Mouse (Mus musculus) midbrain, embryonic 15.5 days (tissue): Measurements from ENCODE around the gene Rab24. TPM values are rescaled to one million over a fixed set of nuclear protein-coding genes. Genes with fewer than 3 reads are reported as not detected.
A peak's percentile ranks its signal among the peaks of the same experiment; 100 is the strongest.

Source experiments
- ATAC-seq: fragments of 200-750 bp; cut with Nextera tagmentation; replicated peaks from 2 replicates; pipeline ENCODE4 v1.8.0; 2017; ENCODE audit warnings: moderate TSS enrichment
- H3K27ac ChIP-seq: fragments of 300-500 bp; sonication (generic); 2 replicates; pipeline ENCODE4 v1.5.1; 2015; ENCODE audit warnings: mild to moderate bottlenecking, inconsistent platforms
- H3K27me3 ChIP-seq: fragments of 300-500 bp; sonication (generic); replicated peaks from 2 replicates; pipeline ENCODE4 v1.6.1; 2015; ENCODE audit warnings: inconsistent platforms
- H3K36me3 ChIP-seq: fragments of 300-500 bp; sonication (generic); replicated peaks from 2 replicates; pipeline ENCODE4 v1.6.1; 2015; ENCODE audit warnings: inconsistent platforms
- H3K4me1 ChIP-seq: fragments of 300-500 bp; sonication (generic); 2 replicates; pipeline ENCODE4 v1.6.1; 2015; ENCODE audit warnings: inconsistent platforms
- H3K4me2 ChIP-seq: fragments of 300-500 bp; sonication (generic); 2 replicates; pipeline ENCODE4 v1.6.1; 2015; ENCODE audit warnings: inconsistent platforms, mild to moderate bottlenecking, moderate library complexity
- H3K4me3 ChIP-seq: fragments of 300-500 bp; sonication (generic); 2 replicates; pipeline ENCODE4 v1.5.1; 2015; ENCODE audit warnings: mild to moderate bottlenecking, inconsistent platforms
- H3K9ac ChIP-seq: fragments of 300-500 bp; sonication (generic); 2 replicates; pipeline ENCODE4 v1.6.1; 2015; ENCODE audit warnings: mild to moderate bottlenecking, inconsistent platforms
- H3K9me3 ChIP-seq: fragments of 300-500 bp; sonication (generic); 2 replicates; pipeline ENCODE4 v1.6.1; 2016; ENCODE audit warnings: inconsistent platforms
- WGBS: fragments of 180-500 bp; shearing (Covaris S2); methylation state at CpG from one replicate; pipeline ENCODE4 v1.1.7; 2015; ENCODE audit warnings: mixed read lengths; 5-methylcytosine and 5-hydroxymethylcytosine counted together
- polyA plus RNA-seq: library from polyadenylated mRNA; unstranded; fragments of >200 nt; fragmentation: Nextera tagmentation; extraction: Ambion mirVana; gene quantifications from 2 replicates; pipeline ENCODE4 v1.2.1, GENCODE M21; 2015

The Rab24 gene
- polyA plus RNA-seq, 1 experiment from 2014 or later: 105 TPM

- no peaks in the 10 kb centered on the region for H3K9me3 ChIP-seq
- H3K4me3 ChIP-seq: no peak overlapping the region
- no peaks in the 10 kb centered on the region for H3K27me3 ChIP-seq
- H3K4me1 ChIP-seq: no peaks in the 10 kb centered on the region
- no peak overlapping the region for H3K9ac ChIP-seq
- ATAC-seq: no peak
- no peak overlapping the region for H3K4me2 ChIP-seq
- WGBS: 60% methylated on average over 12 of the region's 12 CpGs
- no peak overlapping the region for H3K27ac ChIP-seq
- no peaks in the 10 kb centered on the region for H3K36me3 ChIP-seq
These were observed 16.6 kb upstream of the Rab24 start for GRCm38 (mm10) chr13:55338131-55339054.

- WGBS: 66% methylated on average over 10 of the region's 10 CpGs
- no peaks in the 10 kb centered on the region for H3K9me3 ChIP-seq
- H3K4me1 ChIP-seq: no peaks in the 10 kb centered on the region
- no peak for ATAC-seq
- H3K4me2 ChIP-seq: no peak overlapping the region
- H3K36me3 ChIP-seq: no peaks in the 10 kb centered on the region
- H3K9ac ChIP-seq: no peak overlapping the region
- no peaks in the 10 kb centered on the region for H3K27me3 ChIP-seq
- H3K27ac ChIP-seq: no peak overlapping the region
- H3K4me3 ChIP-seq: no peak overlapping the region
These were observed 15.7 kb upstream of the Rab24 start for GRCm38 (mm10) chr13:55337341-55337975.

- Histone ChIP-seq H3K27ac (no peak overlapping the region), H3K4me1 (peaks cover 4% of the 10 kb centered on the region; the same call in 1 of the 2 replicates), H3K9ac (no peak overlapping the region), H3K27me3 (no peaks in the 10 kb centered on the region), H3K4me3 (no peak overlapping the region), H3K4me2 (no peak overlapping the region), H3K9me3 (no peaks in the 10 kb centered on the region), H3K36me3 (no peaks in the 10 kb centered on the region)
- WGBS: 83% methylated on average over 4 of the region's 4 CpGs
- ATAC-seq: no peak
These were observed 14.0 kb upstream of the Rab24 start for GRCm38 (mm10) chr13:55335701-55336100.

GRCm38 (mm10) chr13:55332331-55332730 lies 10.6 kb upstream of the Rab24 start:
- Histone ChIP-seq H3K9me3 (no peaks in the 10 kb centered on the region), H3K27ac (no peak overlapping the region), H3K4me3 (no peak overlapping the region), H3K36me3 (no peaks in the 10 kb centered on the region), H3K9ac (no peak overlapping the region), H3K27me3 (no peaks in the 10 kb centered on the region), H3K4me1 (peaks cover 26% of the 10 kb centered on the region), H3K4me2 (no peak overlapping the region)
- 90% methylated on average over 3 of the region's 3 CpGs for WGBS
- ATAC-seq: no peak

- H3K36me3 ChIP-seq: peaks cover 6% of the 10 kb centered on the region
- no peaks in the 10 kb centered on the region for H3K9me3 ChIP-seq
- no peak for ATAC-seq
- no peaks in the 10 kb centered on the region for H3K27me3 ChIP-seq
- peaks cover 31% of the 10 kb centered on the region for H3K4me1 ChIP-seq
- H3K9ac ChIP-seq: peak overlapping the region; percentile 51
- 49% methylated on average over 14 of the region's 14 CpGs for WGBS
- peak overlapping the region; percentile 65 for H3K4me3 ChIP-seq
- peak overlapping the region; percentile 78 for H3K27ac ChIP-seq
- peak overlapping the region; percentile 98 for H3K4me2 ChIP-seq
These were observed 9.0 kb upstream of the Rab24 start for GRCm38 (mm10) chr13:55330567-55331400.

GRCm38 (mm10) chr13:55329683-55330566 lies 8.2 kb upstream of the Rab24 start, which contains the start of gene Mxd3:
Gene Mxd3, minus strand, starts transcription at chr13:55329823.
- H3K27ac ChIP-seq: peak within 1 kb of the TSS; percentile 78
- peak; percentile 81 for ATAC-seq
- H3K36me3 ChIP-seq: peaks cover 13% of the 10 kb centered on the region
- H3K4me2 ChIP-seq: peak within 1 kb of the TSS; percentile 98
- no peaks in the 10 kb centered on the region for H3K9me3 ChIP-seq
- H3K9ac ChIP-seq: peak within 1 kb of the TSS; percentile 51
- H3K4me1 ChIP-seq: peaks cover 31% of the 10 kb centered on the region
- H3K27me3 ChIP-seq: no peaks in the 10 kb centered on the region
- under 1% methylated on average over 81 of the region's 82 CpGs for WGBS
- H3K4me3 ChIP-seq: peak within 1 kb of the TSS; percentile 65

GRCm38 (mm10) chr13:55329109-55329682 lies 7.5 kb upstream of the Rab24 start:
- H3K36me3 ChIP-seq: peaks cover 17% of the 10 kb centered on the region
- no peaks in the 10 kb centered on the region for H3K9me3 ChIP-seq
- H3K4me1 ChIP-seq: peaks cover 32% of the 10 kb centered on the region
- peak; percentile 35 for ATAC-seq
- peak overlapping the region; percentile 51 for H3K9ac ChIP-seq
- peak overlapping the region; percentile 78 for H3K27ac ChIP-seq
- no peaks in the 10 kb centered on the region for H3K27me3 ChIP-seq
- WGBS: 1% methylated on average over 29 of the region's 29 CpGs
- peak overlapping the region; percentile 65 for H3K4me3 ChIP-seq
- H3K4me2 ChIP-seq: peak overlapping the region; percentile 98

GRCm38 (mm10) chr13:55328641-55329040 lies 6.9 kb upstream of the Rab24 start:
- H3K9me3 ChIP-seq: no peaks in the 10 kb centered on the region
- 84% methylated on average over 4 of the region's 4 CpGs for WGBS
- peak overlapping the region; percentile 51; the same call in 1 of the 2 replicates for H3K9ac ChIP-seq
- no peak for ATAC-seq
- H3K27me3 ChIP-seq: no peaks in the 10 kb centered on the region
- H3K27ac ChIP-seq: no peak overlapping the region
- H3K4me3 ChIP-seq: peak overlapping the region; percentile 65
- H3K36me3 ChIP-seq: peaks cover 17% of the 10 kb centered on the region
- peak overlapping the region; percentile 98 for H3K4me2 ChIP-seq
- peaks cover 37% of the 10 kb centered on the region for H3K4me1 ChIP-seq

GRCm38 (mm10) chr13:55328171-55328570 lies 6.4 kb upstream of the Rab24 start:
- H3K27me3 ChIP-seq: no peaks in the 10 kb centered on the region
- peaks cover 42% of the 10 kb centered on the region for H3K4me1 ChIP-seq
- no peak overlapping the region for H3K9ac ChIP-seq
- H3K9me3 ChIP-seq: no peaks in the 10 kb centered on the region
- peaks cover 17% of the 10 kb centered on the region for H3K36me3 ChIP-seq
- no peak for ATAC-seq
- H3K4me2 ChIP-seq: peak overlapping the region; percentile 98
- 89% methylated on average over 6 of the region's 6 CpGs for WGBS
- H3K4me3 ChIP-seq: peak overlapping the region; percentile 65
- H3K27ac ChIP-seq: no peak overlapping the region

- Histone ChIP-seq H3K27ac (peak overlapping the region; percentile 37), H3K4me2 (0 out of 2 replicates have a peak overlapping the region, but pooled peaks have one; percentile 98), H3K36me3 (peaks cover 17% of the 10 kb centered on the region), H3K4me1 (peaks cover 47% of the 10 kb centered on the region), H3K9ac (no peak overlapping the region), H3K4me3 (no peak overlapping the region), H3K9me3 (no peaks in the 10 kb centered on the region), H3K27me3 (no peaks in the 10 kb centered on the region)
- WGBS: 45% methylated on average over 8 of the region's 8 CpGs
- peak; percentile 29 for ATAC-seq
These were observed 5.9 kb upstream of the Rab24 start for GRCm38 (mm10) chr13:55327633-55328032.

GRCm38 (mm10) chr13:55327169-55327568 lies 5.4 kb upstream of the Rab24 start:
- H3K4me1 ChIP-seq: peaks cover 49% of the 10 kb centered on the region
- 67% methylated on average over 4 of the region's 4 CpGs for WGBS
- H3K4me2 ChIP-seq: no peak overlapping the region
- ATAC-seq: no peak
- no peaks in the 10 kb centered on the region for H3K9me3 ChIP-seq
- H3K27me3 ChIP-seq: no peaks in the 10 kb centered on the region
- peaks cover 17% of the 10 kb centered on the region for H3K36me3 ChIP-seq
- H3K27ac ChIP-seq: peak overlapping the region; percentile 37
- H3K9ac ChIP-seq: no peak overlapping the region
- H3K4me3 ChIP-seq: no peak overlapping the region
